Mouse (Mus musculus): ENCODE measurements at regions not wholly inside any gene's neighbourhood (a gene's known extent, or its start where the extent isn't known, plus 50 kb on each side); places are given as distances from the start of the nearest gene placed in this dataset.
"Not testable (repeated sequence)": the region's sequence is repeated elsewhere in the genome, so short reads cannot be mapped to it uniquely, and the experiment has no call there.

GRCm38 (mm10) chrY:40028186-40028585 is 288.5 kb downstream of the Gm21865 start:
- intact Hi-C loops (cut with DNase I; ENCODE audit: low total_unique reads): not testable (repeated sequence)

More at GRCm38 (mm10) chrY:40028186-40028585, 288.5 kb downstream of the Gm21865 start:
- peak; percentile 1 for DNase-seq
